Mouse (Mus musculus) frontal cortex, postnatal 25 days (tissue): ENCODE data around the gene Armh3.

Experiments
- DNase-seq, 2 experiments: peaks; one replicate each; pipeline ENCODE4 v3.0.0; 2022; ENCODE audit warnings: low spot score in 2 of 2

Armh3 gene

DNA sequence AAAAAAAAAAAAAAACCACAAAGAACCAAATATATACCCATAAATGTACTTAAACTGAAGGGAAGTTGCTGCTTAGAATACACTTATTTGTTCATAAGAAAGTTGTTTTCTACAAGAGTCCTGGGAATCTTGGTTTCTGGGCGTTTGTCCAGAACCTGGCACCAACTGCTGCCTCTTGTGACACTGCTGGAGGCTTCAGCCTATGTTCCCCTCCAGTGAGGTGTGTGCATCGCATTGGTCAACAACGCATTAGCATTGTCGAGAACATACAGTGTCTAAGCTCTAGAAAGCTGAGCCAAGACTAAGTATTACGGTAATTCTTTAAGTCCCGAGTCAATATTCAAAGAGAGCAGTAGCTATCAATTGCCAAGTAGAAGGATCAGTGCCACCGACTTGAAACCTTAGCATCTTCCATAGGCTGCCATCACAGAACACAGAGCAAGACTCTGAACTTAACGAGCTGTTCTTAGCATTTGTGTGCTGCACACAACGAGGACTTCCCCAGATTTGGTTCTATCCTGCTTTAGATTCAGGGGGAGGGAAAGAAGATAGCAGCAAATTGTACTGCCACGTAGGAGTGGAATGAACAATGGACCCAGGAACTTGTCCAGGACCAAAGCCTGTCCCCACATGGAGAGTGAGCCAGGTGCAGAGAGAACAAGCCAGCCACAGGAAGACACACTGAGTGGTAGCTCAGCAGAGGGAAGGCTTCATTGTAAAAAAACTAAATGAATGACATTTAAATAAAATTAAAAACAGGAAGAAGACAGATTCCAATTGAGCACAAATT is 86.9 kb downstream of the Armh3 start:
- DNase-seq = no peak

GRCm38 (mm10) chr19:45908246-45908645 is 90.0 kb downstream of the Armh3 start:
- DNase-seq = no peak

DNA sequence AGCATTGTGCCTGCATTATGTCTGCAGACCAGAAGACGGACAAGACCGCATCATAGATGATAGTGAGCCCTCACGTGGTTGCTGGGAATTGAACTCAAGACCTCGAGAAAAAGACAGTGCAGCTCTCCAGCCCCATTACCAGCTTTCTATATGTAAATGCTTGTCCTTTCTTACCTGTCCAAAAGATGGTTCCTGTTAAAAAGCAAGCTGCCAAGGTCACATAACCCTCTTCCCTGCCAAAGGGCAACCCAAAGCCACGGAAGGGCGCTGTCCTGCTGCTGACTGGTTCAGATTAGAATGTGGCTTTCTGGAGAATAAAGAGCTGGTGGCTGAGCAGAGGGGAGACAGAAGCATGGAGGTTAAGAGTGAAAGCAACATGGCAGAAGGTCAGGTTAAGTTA is 90.9 kb downstream of the Armh3 start:
- no peak for DNase-seq

- no peak for DNase-seq
Observed at GRCm38 (mm10) chr19:45903861-45904260, 94.4 kb downstream of the Armh3 start.

- no peak for DNase-seq
Observed at GRCm38 (mm10) chr19:45902390-45903035, 95.8 kb downstream of the Armh3 start.

GRCm38 (mm10) chr19:45900836-45901235 is 97.5 kb downstream of the Armh3 start:
- DNase-seq = no peak

DNA sequence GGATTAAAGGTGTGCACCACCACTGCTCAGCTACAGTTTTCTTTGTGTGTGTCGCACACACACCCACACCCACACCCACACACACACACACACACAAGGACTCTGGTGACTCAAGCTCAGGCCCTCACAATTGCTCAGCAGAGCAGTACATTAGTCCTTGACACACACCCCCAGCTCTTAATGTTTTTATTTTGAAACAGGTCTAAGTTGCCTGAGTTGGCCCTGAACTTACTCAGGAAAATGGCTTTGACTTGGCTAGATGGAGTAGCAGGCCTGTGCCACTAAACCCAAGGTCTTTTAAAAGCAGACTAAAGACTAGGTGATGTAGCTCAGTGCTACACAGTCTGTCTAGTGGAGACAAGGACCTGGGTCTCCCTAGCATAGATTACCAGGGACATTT is 102.6 kb downstream of the Armh3 start:
- DNase-seq = no peak

DNA sequence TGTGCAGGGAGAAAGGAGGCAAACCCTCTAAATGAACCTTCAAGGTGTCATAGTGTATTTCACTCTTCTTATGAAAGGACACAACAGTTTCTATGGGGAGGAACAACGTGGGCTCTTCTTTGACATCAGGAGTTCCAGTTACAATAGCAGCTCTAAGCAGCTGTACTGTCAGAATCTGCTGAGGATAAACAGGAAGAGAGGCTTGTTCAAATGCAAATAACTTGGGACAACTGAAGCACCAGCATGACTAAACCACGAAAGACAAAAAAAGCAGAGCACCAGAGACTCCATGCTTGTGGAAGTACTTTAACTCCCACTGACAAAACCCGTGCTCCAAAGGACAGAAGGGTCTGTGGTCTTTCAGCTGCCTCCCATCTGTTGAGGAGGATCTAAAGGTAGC is 116.2 kb downstream of the Armh3 start:
- no peak for DNase-seq

DNA sequence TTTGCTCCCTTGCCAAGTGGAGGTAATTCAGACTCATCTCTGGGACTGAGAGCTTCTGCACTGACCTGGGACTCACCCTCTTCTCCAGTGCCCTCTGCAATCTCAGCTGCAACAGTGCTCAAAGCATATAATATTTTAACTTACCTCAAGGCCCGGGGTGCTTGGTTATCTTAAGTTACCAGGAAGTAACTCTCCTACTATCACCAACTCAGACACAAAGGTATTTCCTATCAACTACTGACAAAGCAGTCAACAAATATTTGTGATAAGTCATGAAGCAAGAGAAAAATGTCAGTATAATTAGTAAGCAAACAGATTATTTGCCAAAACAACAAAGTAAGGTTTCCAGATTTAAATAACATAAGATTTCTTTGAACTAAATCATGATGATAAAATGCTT is 125.0 kb downstream of the Armh3 start:
- DNase-seq = no peak

DNA sequence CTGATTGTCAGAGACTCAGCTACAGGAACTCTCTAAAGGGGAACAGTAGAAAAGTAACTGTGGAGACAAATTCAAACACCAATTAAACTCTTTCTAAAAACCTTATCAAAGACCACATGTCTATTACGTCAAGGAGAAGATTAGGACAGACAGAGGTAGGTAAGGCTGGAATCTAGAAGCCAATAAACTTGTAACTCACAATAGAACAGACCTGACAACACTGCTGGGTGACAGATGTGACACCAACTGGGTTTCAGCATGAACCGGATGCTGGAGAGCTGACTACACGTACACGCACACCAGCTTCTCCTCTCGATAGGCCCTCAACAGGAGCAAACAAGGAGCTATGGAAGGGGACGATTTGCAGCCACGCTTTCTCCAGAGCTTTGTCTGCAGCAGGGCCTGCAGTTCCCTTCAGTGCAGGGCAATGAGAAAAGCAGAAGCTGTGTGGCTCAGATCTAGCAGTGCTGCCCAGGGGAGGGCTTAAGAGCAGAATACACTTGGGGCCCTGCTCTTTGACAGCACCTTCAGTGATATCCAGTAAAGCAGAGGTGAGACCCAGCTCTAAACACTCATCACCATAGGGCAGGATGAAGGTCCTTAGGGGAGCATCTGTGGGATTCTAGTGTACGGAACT is 142.9 kb downstream of the Armh3 start:
- DNase-seq = no peak

DNA sequence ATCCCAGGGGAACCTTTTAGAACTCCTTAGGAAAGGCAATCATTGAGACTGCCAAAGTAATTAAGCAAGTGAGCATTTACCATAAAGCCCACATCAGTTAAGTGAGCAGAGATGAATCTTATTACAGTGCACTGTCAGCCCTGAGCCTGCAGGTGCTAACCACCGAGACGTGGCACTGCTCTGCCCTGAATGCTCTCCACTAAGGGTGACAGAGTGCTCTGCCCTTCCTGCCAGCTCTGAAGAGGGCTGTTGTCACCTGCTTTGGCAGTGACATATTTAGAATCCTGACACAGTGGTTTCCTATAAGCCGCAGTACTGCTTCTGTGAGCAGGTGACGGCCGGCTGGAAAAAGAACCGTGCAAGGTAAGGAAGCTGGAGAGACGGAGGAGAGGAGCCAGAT is 143.8 kb downstream of the Armh3 start:
- DNase-seq = no peak

DNA sequence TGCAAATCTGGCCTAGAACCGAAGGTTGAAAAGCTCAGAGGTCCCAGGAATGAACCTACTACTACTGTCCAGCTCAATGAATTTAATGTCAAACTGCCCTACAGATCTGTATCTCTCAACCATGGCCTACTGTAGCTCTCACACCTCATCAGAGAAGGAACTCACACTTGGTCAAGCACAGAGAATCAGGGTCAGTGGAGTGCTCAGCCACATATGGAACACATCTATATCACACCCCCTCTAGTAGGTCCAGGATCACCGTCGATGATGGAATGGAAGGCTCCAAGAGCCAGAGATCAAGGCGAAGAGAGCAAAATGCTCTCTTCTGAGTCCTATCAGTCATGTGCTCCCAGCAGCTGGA is 150.6 kb downstream of the Armh3 start:
- no peak for DNase-seq

- DNase-seq = no peak
Observed at GRCm38 (mm10) chr19:45847016-45847732, 151.1 kb downstream of the Armh3 start.

- no peak for DNase-seq
Observed at GRCm38 (mm10) chr19:45844209-45844608, 154.1 kb downstream of the Armh3 start.

- DNase-seq = no peak
Observed at GRCm38 (mm10) chr19:45843424-45843823, 154.9 kb downstream of the Armh3 start.

GRCm38 (mm10) chr19:45837050-45837994 is 161.0 kb downstream of the Armh3 start:
- no peak for DNase-seq

GRCm38 (mm10) chr19:45835490-45835889 is 162.8 kb downstream of the Armh3 start:
- DNase-seq = no peak

GRCm38 (mm10) chr19:45833665-45834064 is 164.6 kb downstream of the Armh3 start:
- DNase-seq = no peak

GRCm38 (mm10) chr19:45830679-45831078 is 167.6 kb downstream of the Armh3 start:
- DNase-seq = no peak

- no peak for DNase-seq
Observed at GRCm38 (mm10) chr19:45827736-45828135, 170.6 kb downstream of the Armh3 start.

DNA sequence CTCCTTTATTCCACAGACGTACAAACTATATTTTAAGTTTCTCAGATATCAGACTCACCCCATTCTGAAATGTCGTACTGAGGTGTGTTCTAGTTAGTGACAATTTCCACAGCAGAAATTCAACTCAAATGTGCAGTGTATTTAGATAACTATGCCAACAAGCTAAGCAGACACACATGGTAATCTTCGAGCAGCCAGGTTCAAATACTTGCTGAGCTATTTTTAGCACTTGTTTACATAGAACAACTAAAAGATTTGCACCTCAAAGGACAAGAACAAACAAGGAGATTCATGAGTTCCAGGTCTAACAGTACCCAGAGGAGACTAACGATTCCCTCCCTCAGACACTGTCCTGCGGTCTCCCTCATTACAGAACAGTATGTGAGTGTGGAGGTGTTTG is 171.2 kb downstream of the Armh3 start:
- no peak for DNase-seq
